Mouse (Mus musculus): ENCODE measurements around the gene Camkv. TPM values are rescaled to one million over a fixed set of nuclear protein-coding genes. Genes with fewer than 3 reads are reported as not detected.
A peak's percentile ranks its signal among the peaks of the same experiment; 100 is the strongest.

Camkv gene
- polyA plus RNA-seq, 1 experiment from 2014 or later, result 2.0 TPM

DNA sequence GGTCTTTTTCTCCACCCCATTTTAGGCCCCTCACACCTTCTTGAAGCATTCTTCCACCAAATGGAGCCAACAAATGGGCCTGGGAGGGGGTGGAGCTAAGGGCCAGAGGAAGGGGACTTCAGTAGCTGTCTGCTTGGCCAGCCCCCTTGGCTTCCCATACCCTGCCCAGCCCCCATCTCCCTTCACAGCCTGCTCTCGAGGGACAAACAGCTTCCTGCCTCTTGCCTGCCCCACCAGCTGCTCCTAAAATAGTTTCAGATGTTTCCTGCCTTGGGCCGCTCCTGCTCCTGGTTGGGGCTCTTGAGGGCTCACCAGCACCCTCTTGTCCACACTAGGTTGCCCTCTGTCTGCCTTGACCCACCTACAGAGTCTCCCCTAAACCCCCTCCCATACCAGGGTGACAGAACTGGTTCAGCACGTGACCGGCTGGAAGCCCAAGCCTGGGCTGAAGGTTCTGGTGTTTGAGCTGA lies 48.0 kb downstream of the Camkv start:
- 12% methylated on average over 4 of the region's 4 CpGs for WGBS
- no peaks in the 10 kb centered on the region for H3K9me3 ChIP-seq (ENCODE audit: low read length)
- peak overlapping the region; percentile 60 for H3K4me3 ChIP-seq (ENCODE audit: low read length)
- no peaks in the 10 kb centered on the region; the same call in 1 of the 2 replicates for H3K27me3 ChIP-seq (ENCODE audit: insufficient read depth, low read length)
- H3K9ac ChIP-seq (replicated peaks; ENCODE audit: low read length), result peak overlapping the region; percentile 70
- H3K4me1 ChIP-seq (ENCODE audit: insufficient read depth, low read length), result peaks cover 35% of the 10 kb centered on the region
- peak overlapping the region; percentile 99 for H3K27ac ChIP-seq (ENCODE audit: low read length)
- ATAC-seq (ENCODE audit: low FRiP score, low TSS enrichment), result peak; percentile 65
- H3K36me3 ChIP-seq (ENCODE audit: insufficient read depth, low read length), result no peaks in the 10 kb centered on the region
- peak overlapping the region; percentile 58 for H3K4me2 ChIP-seq (replicated peaks; ENCODE audit: low read depth, low read length)

DNA sequence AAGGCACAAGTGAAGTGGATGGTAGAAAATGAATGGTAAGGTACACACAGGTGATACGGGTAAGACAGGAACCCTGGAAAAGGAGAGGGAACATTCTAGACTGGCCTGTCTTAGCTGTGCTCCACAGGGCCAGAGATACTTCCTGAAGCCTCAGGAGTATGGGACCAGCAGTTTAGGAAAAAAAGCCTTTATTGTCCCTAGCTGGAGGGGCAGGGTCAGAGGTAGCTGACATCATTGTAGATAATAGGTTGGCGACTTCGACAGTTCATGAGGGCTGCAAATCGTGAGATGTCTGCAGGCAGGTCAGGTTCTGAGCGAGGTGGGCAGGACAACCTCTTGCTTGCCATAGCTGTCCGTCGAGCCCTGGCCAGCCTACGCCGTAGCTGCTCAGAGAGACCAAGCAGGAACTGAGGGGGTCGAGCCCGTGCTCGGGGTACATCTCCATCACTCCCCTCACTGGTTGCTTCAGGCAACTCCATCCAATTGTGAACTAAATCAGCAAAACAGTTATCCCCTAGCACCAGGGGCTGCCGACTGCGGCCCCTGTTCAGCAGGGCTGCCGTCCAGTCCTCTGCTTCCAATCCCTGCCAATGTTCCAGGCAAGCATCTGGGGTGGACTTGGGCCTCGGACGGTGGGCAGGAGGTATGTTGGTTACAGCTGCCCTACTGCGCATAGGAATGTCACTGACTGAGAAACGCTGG lies 48.7 kb downstream of the Camkv start:
- ATAC-seq (ENCODE audit: low FRiP score, low TSS enrichment), result no peak
- no peaks in the 10 kb centered on the region; the same call in 1 of the 2 replicates for H3K27me3 ChIP-seq (ENCODE audit: insufficient read depth, low read length)
- H3K36me3 ChIP-seq (ENCODE audit: insufficient read depth, low read length), result no peaks in the 10 kb centered on the region
- H3K9me3 ChIP-seq (ENCODE audit: low read length), result no peaks in the 10 kb centered on the region
- WGBS, result 36% methylated on average over 19 of the region's 19 CpGs
- peak overlapping the region; percentile 60 for H3K4me3 ChIP-seq (ENCODE audit: low read length)
- peaks cover 35% of the 10 kb centered on the region for H3K4me1 ChIP-seq (ENCODE audit: insufficient read depth, low read length)
- peak overlapping the region; percentile 99 for H3K27ac ChIP-seq (ENCODE audit: low read length)
- peak overlapping the region; percentile 68 for H3K9ac ChIP-seq (replicated peaks; ENCODE audit: low read length)
- H3K4me2 ChIP-seq (replicated peaks; ENCODE audit: low read depth, low read length), result peak overlapping the region; percentile 58

DNA sequence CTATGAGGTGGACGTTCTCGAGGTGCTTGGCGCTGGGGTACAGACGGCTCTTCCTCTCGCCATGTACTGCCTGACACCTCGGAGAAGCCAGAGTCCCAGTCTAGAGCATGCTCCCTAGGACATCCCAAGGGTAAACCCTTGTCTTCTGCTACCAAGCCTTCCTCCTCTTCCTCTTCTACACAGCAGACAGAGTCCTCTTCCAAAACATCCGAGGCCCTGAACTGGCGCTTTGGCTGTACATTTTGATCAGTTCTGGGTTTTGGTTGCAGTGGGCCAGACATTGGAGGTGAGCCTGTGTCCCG lies 49.2 kb downstream of the Camkv start:
- H3K27ac ChIP-seq (ENCODE audit: low read length), result peak overlapping the region; percentile 99
- WGBS, result 33% methylated on average over 9 of the region's 9 CpGs
- no peaks in the 10 kb centered on the region; the same call in 1 of the 2 replicates for H3K27me3 ChIP-seq (ENCODE audit: insufficient read depth, low read length)
- no peak for ATAC-seq (ENCODE audit: low FRiP score, low TSS enrichment)
- H3K4me1 ChIP-seq (ENCODE audit: insufficient read depth, low read length), result peaks cover 35% of the 10 kb centered on the region
- H3K4me3 ChIP-seq (ENCODE audit: low read length), result peak overlapping the region; percentile 60
- no peaks in the 10 kb centered on the region for H3K9me3 ChIP-seq (ENCODE audit: low read length)
- peak overlapping the region; percentile 68 for H3K9ac ChIP-seq (replicated peaks; ENCODE audit: low read length)
- H3K36me3 ChIP-seq (ENCODE audit: insufficient read depth, low read length), result no peaks in the 10 kb centered on the region
- H3K4me2 ChIP-seq (replicated peaks; ENCODE audit: low read depth, low read length), result peak overlapping the region; percentile 58

DNA sequence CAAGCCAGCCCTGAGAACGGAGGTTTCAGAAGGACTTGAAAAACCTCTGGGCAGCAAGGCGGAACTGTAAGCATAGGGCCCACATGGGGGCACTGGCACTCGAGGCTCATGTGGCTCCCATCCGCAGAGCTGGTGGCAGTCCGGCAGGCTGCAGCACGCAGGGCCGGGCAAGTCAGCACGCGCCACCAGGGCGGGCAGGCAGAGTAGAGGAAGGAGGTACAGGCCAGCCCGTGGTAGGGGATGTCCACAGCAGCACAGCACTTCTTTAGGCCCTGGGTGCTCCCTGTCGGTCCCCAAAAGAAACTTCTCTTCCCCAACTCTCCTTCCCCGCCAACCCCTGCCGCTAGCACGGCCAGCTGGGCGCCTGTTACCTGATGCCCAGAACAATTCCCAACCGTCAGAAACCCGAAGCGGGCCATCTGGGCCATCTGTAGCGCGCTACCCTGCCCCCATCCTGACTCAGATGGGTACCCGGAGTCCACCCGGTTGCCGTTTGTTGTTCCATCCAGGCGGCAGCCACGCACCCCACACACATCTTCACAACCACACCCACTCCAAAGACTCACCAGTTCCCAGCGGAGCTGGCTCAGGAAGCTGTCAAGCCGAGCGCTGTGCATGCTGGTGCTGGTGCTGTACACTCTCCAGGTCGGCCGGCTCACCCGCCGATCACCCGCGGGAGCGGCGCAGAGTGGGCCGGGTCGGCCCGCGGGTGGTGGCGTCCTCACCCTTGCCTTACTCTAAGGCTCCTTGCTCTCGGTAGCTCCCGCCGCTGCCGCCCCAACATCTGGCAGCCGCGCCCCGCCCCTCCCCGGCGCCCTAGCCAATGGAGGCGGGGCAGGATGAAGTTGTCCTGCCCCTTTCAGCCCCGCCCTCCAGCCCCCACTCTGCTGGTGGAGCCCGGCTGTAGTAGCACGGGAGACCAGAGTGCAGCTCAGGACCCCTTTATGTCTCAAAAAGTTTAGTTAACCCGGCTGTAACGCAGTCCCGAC lies 50.0 kb downstream of the Camkv start, which contains the start of gene Inka1:
Inka1 (minus strand) TSS at position 749 of the 989 bp plus-strand sequence.
- H3K4me3 ChIP-seq (ENCODE audit: low read length), result peak within 1 kb of the TSS; percentile 60
- peak within 1 kb of the TSS; percentile 99 for H3K27ac ChIP-seq (ENCODE audit: low read length)
- H3K4me1 ChIP-seq (ENCODE audit: insufficient read depth, low read length), result peaks cover 35% of the 10 kb centered on the region
- ATAC-seq (ENCODE audit: low FRiP score, low TSS enrichment), result peak; percentile 62
- H3K4me2 ChIP-seq (replicated peaks; ENCODE audit: low read depth, low read length), result peak within 1 kb of the TSS; percentile 58
- H3K9me3 ChIP-seq (ENCODE audit: low read length), result no peaks in the 10 kb centered on the region
- H3K36me3 ChIP-seq (ENCODE audit: insufficient read depth, low read length), result no peaks in the 10 kb centered on the region
- no peaks in the 10 kb centered on the region; the same call in 1 of the 2 replicates for H3K27me3 ChIP-seq (ENCODE audit: insufficient read depth, low read length)
- WGBS, result 0% methylated on average over 57 of the region's 58 CpGs
- peak within 1 kb of the TSS; percentile 68 for H3K9ac ChIP-seq (replicated peaks; ENCODE audit: low read length)

DNA sequence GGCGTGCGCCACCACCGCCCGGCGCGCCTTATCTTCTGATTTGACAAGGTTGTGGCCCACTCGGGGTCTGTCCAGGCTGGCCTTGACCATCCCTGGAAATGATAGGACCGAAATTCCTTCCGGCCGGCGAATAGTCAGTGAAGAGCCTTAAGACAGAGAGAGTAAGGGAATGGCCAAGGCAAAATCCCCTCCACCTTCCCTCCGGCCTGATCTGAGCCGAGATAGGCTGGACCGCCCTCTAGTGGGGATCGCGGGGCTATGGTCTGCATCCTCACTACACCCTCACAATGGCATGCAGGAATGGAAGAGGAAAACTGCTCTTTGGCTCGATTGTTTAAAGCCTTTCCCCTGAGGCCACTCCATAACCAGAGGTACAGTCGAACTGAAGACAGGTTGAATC lies 50.9 kb downstream of the Camkv start:
- peak overlapping the region; percentile 60 for H3K4me3 ChIP-seq (ENCODE audit: low read length)
- no peaks in the 10 kb centered on the region; the same call in 1 of the 2 replicates for H3K27me3 ChIP-seq (ENCODE audit: insufficient read depth, low read length)
- peaks cover 25% of the 10 kb centered on the region for H3K4me1 ChIP-seq (ENCODE audit: insufficient read depth, low read length)
- ATAC-seq (ENCODE audit: low FRiP score, low TSS enrichment), result peak; percentile 50
- WGBS, result 2% methylated on average over 18 of the region's 18 CpGs
- H3K36me3 ChIP-seq (ENCODE audit: insufficient read depth, low read length), result no peaks in the 10 kb centered on the region
- H3K4me2 ChIP-seq (replicated peaks; ENCODE audit: low read depth, low read length), result peak overlapping the region; percentile 58
- H3K9me3 ChIP-seq (ENCODE audit: low read length), result no peaks in the 10 kb centered on the region
- H3K27ac ChIP-seq (ENCODE audit: low read length), result peak overlapping the region; percentile 99
- H3K9ac ChIP-seq (replicated peaks; ENCODE audit: low read length), result peak overlapping the region; percentile 68; the same call in 1 of the 2 replicates

DNA sequence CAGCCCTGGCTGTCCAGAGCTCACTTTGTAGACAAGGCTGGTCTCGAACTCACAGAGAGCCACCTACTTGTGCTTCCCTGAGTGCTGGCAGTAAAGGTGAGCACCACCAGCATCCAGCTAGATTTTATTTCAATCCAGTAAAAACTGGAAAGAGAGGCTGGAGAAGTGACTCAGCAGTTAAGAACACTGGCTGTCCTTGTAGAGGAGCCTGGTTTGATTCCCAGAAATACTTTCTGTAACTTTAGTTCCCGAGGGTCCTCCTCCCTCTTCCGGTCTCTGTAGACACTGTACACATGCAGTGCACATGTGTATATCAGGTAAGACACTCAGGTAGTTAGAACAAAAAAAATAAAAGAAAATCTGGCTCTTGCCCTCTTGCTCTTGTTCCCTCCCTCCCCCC lies 52.5 kb downstream of the Camkv start:
- Histone ChIP-seq H3K27me3 (ENCODE audit: insufficient read depth, low read length) (no peaks in the 10 kb centered on the region; the same call in 1 of the 2 replicates), H3K4me1 (ENCODE audit: insufficient read depth, low read length) (peaks cover 12% of the 10 kb centered on the region), H3K27ac (ENCODE audit: low read length) (no peak overlapping the region), H3K4me3 (ENCODE audit: low read length) (no peak overlapping the region), H3K9ac (replicated peaks; ENCODE audit: low read length) (no peak overlapping the region), H3K36me3 (ENCODE audit: insufficient read depth, low read length) (no peaks in the 10 kb centered on the region), H3K4me2 (replicated peaks; ENCODE audit: low read depth, low read length) (no peak overlapping the region), H3K9me3 (ENCODE audit: low read length) (no peaks in the 10 kb centered on the region)
- WGBS, result 58% methylated on average over 3 of the region's 3 CpGs
- ATAC-seq (ENCODE audit: low FRiP score, low TSS enrichment), result no peak

DNA sequence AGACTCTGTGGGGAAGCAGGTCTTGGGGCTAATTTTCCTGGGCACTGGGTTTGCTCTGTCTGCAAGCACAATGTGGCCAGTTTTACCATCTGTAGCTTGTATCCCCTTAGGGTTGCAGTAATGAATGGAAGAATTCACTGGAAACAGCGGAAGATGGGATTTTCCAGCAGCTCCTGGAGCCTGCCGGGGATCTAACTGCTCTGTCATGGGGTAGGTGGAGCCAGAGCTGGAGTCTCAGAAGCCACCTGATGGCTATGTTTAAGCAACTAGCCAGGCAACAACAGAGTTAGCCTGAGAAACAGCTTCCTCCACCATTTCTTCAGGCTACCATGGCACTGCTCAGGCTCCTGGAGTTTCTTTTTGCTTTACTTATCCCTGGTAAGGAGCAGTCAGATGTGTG lies 56.7 kb downstream of the Camkv start, which contains the start of gene Cdhr4:
Cdhr4 (plus strand) TSS at position 301 of the 400 bp plus-strand sequence.
- no peak for ATAC-seq (ENCODE audit: low FRiP score, low TSS enrichment)
- Histone ChIP-seq H3K4me3 (ENCODE audit: low read length) (no peak within 1 kb of the TSS), H3K27ac (ENCODE audit: low read length) (no peak within 1 kb of the TSS), H3K9ac (replicated peaks; ENCODE audit: low read length) (no peak within 1 kb of the TSS), H3K4me1 (ENCODE audit: insufficient read depth, low read length) (no peaks in the 10 kb centered on the region), H3K36me3 (ENCODE audit: insufficient read depth, low read length) (no peaks in the 10 kb centered on the region), H3K27me3 (ENCODE audit: insufficient read depth, low read length) (no peaks in the 10 kb centered on the region; the same call in 1 of the 2 replicates), H3K4me2 (replicated peaks; ENCODE audit: low read depth, low read length) (no peak within 1 kb of the TSS), H3K9me3 (ENCODE audit: low read length) (no peaks in the 10 kb centered on the region)
- 64% methylated on average over 2 of the region's 2 CpGs for WGBS

DNA sequence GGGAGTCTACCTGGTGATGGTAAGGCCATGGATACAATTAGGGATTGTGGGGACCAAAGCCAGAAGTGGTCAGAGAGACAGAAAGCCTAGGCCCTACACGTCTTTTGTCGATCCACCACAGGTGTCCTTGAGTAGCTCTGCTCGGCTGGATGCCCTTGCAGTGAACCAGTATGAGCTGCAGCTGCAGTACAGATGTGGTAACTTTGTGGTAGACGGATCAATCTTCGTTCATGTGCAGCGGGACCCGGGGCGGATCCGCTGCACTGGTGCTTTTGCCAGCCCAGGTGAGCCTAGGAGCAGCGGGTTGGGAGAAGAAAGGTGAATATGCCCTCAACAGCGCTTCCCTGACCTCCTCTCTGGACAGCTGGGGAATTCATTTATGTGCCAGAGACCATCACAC lies 57.5 kb downstream of the Camkv start:
- WGBS, result 85% methylated on average over 11 of the region's 11 CpGs
- Histone ChIP-seq H3K27me3 (ENCODE audit: insufficient read depth, low read length) (no peaks in the 10 kb centered on the region), H3K4me3 (ENCODE audit: low read length) (no peak overlapping the region), H3K27ac (ENCODE audit: low read length) (no peak overlapping the region), H3K4me2 (replicated peaks; ENCODE audit: low read depth, low read length) (no peak overlapping the region), H3K4me1 (ENCODE audit: insufficient read depth, low read length) (no peaks in the 10 kb centered on the region), H3K9ac (replicated peaks; ENCODE audit: low read length) (no peak overlapping the region), H3K9me3 (ENCODE audit: low read length) (no peaks in the 10 kb centered on the region), H3K36me3 (ENCODE audit: insufficient read depth, low read length) (no peaks in the 10 kb centered on the region)
- no peak for ATAC-seq (ENCODE audit: low FRiP score, low TSS enrichment)

DNA sequence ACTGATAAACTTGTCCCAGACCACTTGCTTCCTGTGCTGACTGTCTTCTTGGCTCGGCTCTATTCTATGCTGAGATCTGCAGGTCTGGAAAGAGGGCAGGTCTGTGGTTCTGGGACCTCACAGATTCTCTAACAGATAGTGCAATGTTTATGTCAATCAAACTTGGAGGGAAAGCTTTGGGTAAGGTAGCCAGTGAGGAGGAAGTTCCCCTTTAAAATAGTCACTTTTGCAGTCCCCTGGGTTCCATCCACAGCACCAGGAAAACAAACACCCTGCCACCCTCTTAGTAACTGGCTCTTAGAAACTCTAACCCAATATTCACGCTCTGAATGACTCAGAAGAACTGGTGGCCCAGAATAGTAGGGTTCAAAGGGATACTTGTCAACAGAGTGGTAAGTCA lies 59.0 kb downstream of the Camkv start:
- Histone ChIP-seq H3K27me3 (ENCODE audit: insufficient read depth, low read length) (no peaks in the 10 kb centered on the region), H3K27ac (ENCODE audit: low read length) (no peak overlapping the region), H3K4me3 (ENCODE audit: low read length) (no peak overlapping the region), H3K36me3 (ENCODE audit: insufficient read depth, low read length) (no peaks in the 10 kb centered on the region), H3K4me1 (ENCODE audit: insufficient read depth, low read length) (no peaks in the 10 kb centered on the region), H3K4me2 (replicated peaks; ENCODE audit: low read depth, low read length) (no peak overlapping the region), H3K9me3 (ENCODE audit: low read length) (no peaks in the 10 kb centered on the region), H3K9ac (replicated peaks; ENCODE audit: low read length) (no peak overlapping the region)
- WGBS, result 44% methylated on average over 2 of the region's 2 CpGs
- no peak for ATAC-seq (ENCODE audit: low FRiP score, low TSS enrichment)
